Mouse (Mus musculus): ENCODE measurements around the gene Rhoj.
"Not testable (repeated sequence)": the region's sequence is repeated elsewhere in the genome, so short reads cannot be mapped to it uniquely, and the experiment has no call there.

The Rhoj gene

GRCm38 (mm10) chr12:75391526-75391925 is 83.4 kb downstream of the Rhoj start:
- DNase-seq (ENCODE audit: low spot score) = peak; percentile 32

DNA sequence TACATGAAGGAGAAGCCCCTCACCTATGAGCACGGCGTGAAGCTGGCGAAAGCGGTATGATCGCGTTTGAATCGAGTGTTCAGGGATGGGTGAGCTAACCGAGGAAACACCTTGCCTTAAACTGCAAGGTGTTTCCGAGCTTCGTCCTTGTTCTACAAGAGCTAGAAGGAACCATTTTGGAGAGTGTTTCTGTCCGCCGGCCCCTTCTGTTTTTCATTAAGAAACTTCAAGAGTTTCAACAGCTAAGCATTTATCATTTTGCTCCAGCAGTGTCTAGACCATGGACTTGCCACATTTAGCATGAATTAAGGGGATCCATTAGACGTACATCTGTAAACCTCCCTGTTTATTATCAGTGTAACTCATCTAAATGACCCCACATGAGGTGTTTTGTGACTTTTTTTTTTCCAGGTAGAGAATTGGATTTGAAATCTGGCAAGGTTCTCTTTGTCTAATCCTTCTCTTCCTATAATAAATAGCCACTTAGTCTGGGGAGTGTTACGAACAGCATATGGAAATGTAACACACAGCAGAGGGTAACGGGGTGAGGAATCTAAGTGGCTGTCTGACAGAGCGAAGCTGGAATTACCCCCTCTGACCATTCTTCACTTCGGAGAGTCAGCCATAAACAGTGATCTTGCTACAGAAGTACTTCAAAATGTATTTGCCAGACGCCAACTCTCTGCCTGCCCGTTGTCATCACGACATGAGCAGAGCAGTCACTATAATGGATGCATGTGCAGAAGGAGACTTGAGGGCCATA is 86.1 kb downstream of the Rhoj start:
- peak; percentile 30 for DNase-seq (ENCODE audit: low spot score)

GRCm38 (mm10) chr12:75396616-75397015 is 88.5 kb downstream of the Rhoj start:
- no peak for DNase-seq (ENCODE audit: low spot score)

DNA sequence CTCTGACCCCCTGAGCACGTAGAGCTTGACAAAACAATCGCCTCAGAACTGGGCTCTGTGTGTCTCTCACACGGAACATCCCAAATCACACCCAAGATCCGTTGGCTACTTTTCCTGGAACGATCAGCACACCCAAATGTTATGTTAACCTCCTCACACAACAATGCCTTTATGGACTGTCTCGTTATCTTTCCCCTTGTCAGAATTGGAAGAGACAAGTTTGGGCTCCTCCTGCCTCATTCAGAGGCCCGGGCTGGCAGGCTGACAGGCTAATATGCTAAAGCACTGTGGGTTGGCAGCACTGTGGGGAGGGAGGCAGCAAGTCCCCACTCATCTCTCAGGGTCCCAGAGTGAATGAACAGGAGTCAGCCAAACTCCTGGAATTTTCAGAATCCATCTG is 89.0 kb downstream of the Rhoj start:
- no peak for DNase-seq (ENCODE audit: low spot score)

GRCm38 (mm10) chr12:75412964-75413363 is 104.8 kb downstream of the Rhoj start:
- DNase-seq (ENCODE audit: low spot score) = no peak

- no peak for DNase-seq (ENCODE audit: low spot score)
Observed at GRCm38 (mm10) chr12:75414991-75415390, 106.9 kb downstream of the Rhoj start.

GRCm38 (mm10) chr12:75416681-75417080 is 108.6 kb downstream of the Rhoj start, which contains the start of gene Gphb5:
Gene Gphb5, minus strand, starts transcription at chr12:75416781.
- no peak for DNase-seq (ENCODE audit: low spot score)

GRCm38 (mm10) chr12:75424359-75424758 is 116.2 kb downstream of the Rhoj start:
- DNase-seq (ENCODE audit: low spot score) = no peak

DNA sequence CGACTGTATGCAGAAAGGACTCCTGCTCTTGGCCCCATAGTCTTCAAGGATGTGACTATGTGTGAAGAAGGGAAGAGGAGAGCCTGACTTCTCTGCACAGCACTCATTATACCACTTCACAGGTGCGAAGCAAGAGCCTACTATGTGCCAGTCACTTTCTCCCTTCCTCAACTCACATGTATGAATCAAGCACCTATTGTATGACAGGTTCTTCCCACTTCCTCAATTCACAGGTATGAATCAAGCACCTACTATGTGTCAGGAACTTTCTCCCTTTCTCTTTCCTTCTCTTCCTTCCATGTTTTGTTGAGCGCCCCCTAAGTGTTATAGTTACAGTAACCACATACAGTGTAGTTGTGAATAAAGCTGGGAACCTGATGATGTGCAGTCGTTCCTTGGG is 116.7 kb downstream of the Rhoj start:
- no peak for DNase-seq (ENCODE audit: low spot score)

GRCm38 (mm10) chr12:75425882-75426281 is 117.8 kb downstream of the Rhoj start:
- no peak for DNase-seq (ENCODE audit: low spot score)

DNA sequence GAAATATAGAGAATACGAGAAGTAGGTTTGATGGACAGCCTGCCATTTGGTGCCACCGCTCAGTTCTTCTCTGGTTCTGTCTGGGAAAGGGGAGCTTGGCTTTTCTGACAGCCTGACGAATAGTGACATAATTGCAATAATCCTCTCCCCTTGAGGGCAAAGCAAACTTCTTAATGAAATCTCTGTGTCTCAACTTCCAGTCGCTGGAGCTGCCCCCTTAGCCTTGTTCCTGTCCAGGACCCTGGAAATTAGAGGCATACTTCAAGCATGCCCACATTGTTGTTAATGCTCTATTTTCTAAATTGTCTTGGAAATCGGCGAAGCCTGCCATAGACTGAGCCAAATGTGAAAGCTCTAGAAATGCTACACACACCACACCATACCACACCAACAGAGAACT is 120.6 kb downstream of the Rhoj start:
- DNase-seq (ENCODE audit: low spot score) = no peak

DNA sequence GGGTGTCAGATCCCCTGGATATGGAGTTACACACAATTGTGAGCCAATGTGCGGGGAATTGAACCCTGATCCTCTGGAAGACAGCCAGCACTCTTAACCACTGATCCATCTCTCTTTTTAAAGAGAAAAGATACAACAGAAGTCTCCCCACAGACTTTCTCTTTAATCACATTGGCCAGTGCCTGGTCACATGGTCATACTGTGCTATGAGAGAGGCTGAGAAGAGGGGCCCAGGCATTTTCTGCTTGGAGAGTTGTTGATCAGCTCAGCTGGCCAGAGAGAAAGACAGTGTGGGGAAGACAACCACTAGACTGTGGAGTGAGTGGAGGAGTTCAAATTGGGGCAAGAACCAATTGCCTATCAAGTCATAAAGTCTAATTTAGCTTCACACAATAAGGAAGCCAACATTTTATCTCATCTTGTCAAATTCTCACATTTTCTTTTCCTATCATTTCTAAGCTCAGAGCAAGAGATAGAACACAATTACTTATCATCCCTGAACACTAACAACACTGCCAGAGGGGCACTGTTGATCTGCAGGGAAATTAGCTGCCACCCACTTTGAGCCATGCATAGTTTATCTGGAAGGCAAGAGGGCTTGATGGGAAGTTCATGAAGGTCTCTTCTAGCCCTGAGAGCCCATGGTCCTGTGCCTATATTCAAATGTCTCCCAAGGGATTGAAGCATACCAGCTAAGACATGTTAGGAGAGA is 121.7 kb downstream of the Rhoj start:
- DNase-seq (ENCODE audit: low spot score) = no peak

DNA sequence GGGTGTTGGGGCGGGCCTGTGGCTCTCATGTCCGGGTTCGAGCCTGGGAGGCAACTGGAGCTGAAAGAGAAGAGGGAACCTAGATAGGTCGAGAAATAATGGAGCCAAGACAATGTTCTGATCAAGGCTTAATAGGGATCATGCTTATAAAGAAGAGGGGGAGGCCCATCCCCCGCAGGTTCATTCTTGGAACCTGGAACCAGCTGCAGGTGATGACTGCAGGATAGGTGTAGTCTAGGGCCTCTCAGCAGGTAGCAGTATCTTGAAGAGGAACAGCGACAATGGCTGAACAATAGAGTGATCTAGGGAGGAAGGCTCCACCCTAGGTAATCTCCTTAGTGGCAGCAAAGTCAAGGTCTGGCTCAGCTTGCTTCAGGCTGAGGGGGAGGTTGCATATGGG is 124.3 kb downstream of the Rhoj start:
- not testable (repeated sequence) for DNase-seq (ENCODE audit: low spot score)

- DNase-seq (ENCODE audit: low spot score) = no peak
Observed at GRCm38 (mm10) chr12:75446245-75446644, 138.1 kb downstream of the Rhoj start.

- peak; percentile 50 for DNase-seq (ENCODE audit: low spot score)
Observed at GRCm38 (mm10) chr12:75448921-75449320, 140.8 kb downstream of the Rhoj start.

DNA sequence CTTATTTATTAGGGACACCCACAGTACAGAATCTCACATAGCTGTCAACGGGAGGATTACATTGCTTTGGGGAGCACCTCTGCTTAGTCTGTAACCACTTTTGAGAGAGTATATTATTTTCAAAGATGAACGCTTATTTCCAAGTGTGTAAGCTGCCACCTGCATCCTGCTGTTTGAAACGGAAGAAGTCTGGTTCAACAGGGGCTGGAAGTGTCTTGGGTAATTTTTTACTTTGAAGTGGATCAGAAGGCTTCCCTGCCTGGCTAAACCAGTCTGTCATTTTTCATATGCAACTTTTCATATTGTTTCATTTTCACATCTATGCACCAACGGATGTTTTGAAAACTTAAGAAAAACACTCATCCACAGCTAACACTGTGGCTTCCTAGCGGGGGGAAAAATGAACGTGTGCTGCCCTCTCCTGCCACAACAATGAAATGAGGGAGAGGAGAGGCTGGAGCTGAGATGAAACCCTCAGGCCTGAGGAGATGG is 141.4 kb downstream of the Rhoj start:
- no peak for DNase-seq (ENCODE audit: low spot score)

DNA sequence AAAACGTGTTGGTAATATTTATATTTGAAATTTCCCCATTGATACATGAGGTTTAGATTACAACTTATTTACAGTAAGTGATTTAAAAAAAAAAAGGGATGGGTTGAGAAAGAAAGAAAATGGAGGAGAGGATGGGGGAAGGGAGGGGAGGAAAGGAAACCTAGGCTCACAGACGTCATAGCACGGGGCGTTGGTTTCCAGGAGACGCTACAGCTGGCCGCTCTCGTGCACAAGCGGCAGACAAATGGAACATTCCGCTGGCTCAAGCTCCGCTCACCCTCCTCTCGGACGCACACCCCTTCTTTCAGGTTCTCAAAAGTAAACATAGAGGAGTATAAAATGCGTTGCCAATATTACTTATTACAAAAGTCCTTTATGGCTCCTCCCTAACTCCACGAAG is 141.9 kb downstream of the Rhoj start:
- DNase-seq (ENCODE audit: low spot score) = no peak

GRCm38 (mm10) chr12:75450592-75450991 is 142.5 kb downstream of the Rhoj start:
- DNase-seq (ENCODE audit: low spot score) = no peak

Measured in testis, postnatal 10 days (tissue).